Mouse (Mus musculus) C2C12 (cell line): ENCODE measurements around the gene Ist1.
A peak's percentile ranks its signal among the peaks of the same experiment; 100 is the strongest.

ENCODE experiments used
- CEBPB ChIP-seq: IDR thresholded peaks from one replicate; pipeline ENCODE4 v1.6.1; 2011; ENCODE audit warnings: low read depth, mild to moderate bottlenecking, control low read depth, moderate library complexity
- CTCF ChIP-seq: IDR thresholded peaks from one replicate; pipeline ENCODE4 v1.5.1; 2011; ENCODE audit not compliant: control insufficient read depth, insufficient read depth, insufficient read length
- FOSL1 ChIP-seq: IDR thresholded peaks from one replicate; pipeline ENCODE4 v1.8.0; 2011; ENCODE audit warnings: mild to moderate bottlenecking, low read length; ENCODE audit not compliant: poor library complexity, insufficient read depth, severe bottlenecking
- MAX ChIP-seq: IDR thresholded peaks from one replicate; pipeline ENCODE4 v1.6.1; 2011; ENCODE audit warnings: mild to moderate bottlenecking, control low read depth
- MYOD1 ChIP-seq: IDR thresholded peaks from one replicate; pipeline ENCODE4 v1.6.1; 2011; ENCODE audit warnings: low read depth; ENCODE audit not compliant: control insufficient read depth, insufficient read length
- MYOG ChIP-seq: IDR thresholded peaks from one replicate; pipeline ENCODE4 v1.6.1; 2011; ENCODE audit not compliant: control insufficient read depth, insufficient read length; ENCODE audit errors: extremely low read depth
- USF1 ChIP-seq: IDR thresholded peaks from one replicate; pipeline ENCODE4 v1.6.1; 2011; ENCODE audit warnings: low read depth, mild to moderate bottlenecking, control low read depth, moderate library complexity

DNA sequence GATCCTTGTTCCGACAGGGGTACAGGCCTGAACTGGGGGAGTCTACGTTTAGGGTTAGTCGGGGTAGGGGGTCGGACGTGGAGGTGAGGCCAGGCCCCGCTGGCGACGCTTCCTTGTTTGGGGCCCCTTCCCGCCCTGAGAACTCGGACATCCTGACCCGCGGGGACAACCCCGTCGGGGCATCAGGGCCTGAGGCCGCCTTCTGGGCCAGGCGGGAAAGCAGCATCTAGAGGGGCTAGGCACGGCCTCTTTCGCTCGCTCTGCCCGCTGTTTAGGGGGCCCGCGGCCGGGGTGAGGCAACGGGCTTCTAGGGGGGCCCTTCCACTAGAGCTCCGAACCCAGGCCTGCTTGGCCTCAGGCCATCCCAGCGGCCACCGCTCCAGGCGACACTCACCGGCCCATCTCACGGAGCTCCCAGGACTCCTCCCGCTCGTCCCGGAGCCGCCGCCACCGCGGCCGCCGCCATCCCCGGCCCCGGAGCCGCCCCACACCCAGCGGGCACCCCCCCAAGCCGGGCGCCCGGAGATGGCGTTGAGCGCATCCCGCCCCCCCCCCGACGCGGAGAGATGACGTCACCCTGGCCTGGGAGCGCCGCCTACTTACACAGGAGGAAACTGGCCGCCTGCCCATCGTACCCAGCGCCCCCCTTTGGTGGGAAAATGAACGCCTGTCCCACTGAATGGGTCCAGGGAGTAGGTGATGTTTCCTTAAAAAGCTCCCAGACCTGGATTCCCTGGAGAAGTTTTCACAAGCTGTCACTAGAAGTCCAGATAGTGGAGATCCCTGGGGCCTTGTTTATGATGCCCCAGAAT lies 44.4 kb upstream of the Ist1 start, which contains the start of gene Atxn1l:
- TF ChIP-seq CTCF (peak; percentile 70), MYOG (no peak), CEBPB (no peak), MAX (no peak), MYOD1 (no peak), USF1 (no peak), FOSL1 (no peak)
